Mouse (Mus musculus) bone marrow, adult 2 months (tissue): ENCODE measurements at regions not wholly inside any gene's neighbourhood (a gene's known extent, or its start where the extent isn't known, plus 50 kb on each side); places are given as distances from the start of the nearest gene placed in this dataset.

Source experiments
- CTCF ChIP-seq: fragments of 200-500 bp; IDR thresholded peaks from 2 replicates; pipeline ENCODE4 v1.5.1; 2011; ENCODE audit warnings: low read length, control low read depth; ENCODE audit not compliant: control insufficient read depth, insufficient read depth
- POLR2A ChIP-seq: fragments of 200-500 bp; IDR thresholded peaks from 2 replicates; pipeline ENCODE4 v1.6.1; 2011; ENCODE audit warnings: low read depth, mild to moderate bottlenecking, control low read depth, low read length, borderline replicate concordance; ENCODE audit not compliant: control insufficient read depth

DNA sequence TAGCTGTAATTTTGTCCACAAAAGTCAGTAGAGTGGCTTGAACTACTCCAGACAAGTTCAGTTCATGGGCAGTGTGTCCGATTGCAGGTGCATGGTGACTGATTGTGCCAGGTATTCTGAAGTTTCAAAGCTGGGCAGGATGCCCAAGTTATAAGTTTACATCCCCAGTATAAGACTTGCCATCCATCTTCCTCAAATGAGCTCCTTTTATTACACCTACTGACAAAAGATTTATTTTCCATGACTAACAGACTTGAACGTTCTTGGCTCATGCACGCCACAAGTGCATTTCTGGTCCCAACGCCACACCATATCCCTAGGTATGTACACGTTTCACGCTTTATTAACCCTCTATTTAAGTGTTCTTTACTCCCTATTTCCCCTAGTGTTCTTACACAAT, 117.4 kb upstream of the Etl4 start:
- TF ChIP-seq POLR2A (no peak), CTCF (no peak)
